Mouse (Mus musculus) embryonic facial prominence, embryonic 11.5 days (tissue): ENCODE measurements around the gene Qsox1. TPM values are rescaled to one million over a fixed set of nuclear protein-coding genes. Genes with fewer than 3 reads are reported as not detected.
A peak's percentile ranks its signal among the peaks of the same experiment; 100 is the strongest.

Source experiments
- ATAC-seq: fragments of 200-750 bp; cut with Nextera tagmentation; replicated peaks from 2 replicates; pipeline ENCODE4 v1.8.0; 2017; ENCODE audit warnings: low read depth; ENCODE audit not compliant: insufficient number of reproducible peaks, low FRiP score, low TSS enrichment
- DNase-seq: peaks from one replicate; pipeline ENCODE4 v3.0.0-alpha.2; 2015; ENCODE audit warnings: low spot score
- H3K27ac ChIP-seq: fragments of 300-500 bp; sonication (generic); replicated peaks from 2 replicates; pipeline ENCODE4 v1.5.1; 2014; ENCODE audit warnings: mild to moderate bottlenecking, low read depth, low read length, control low read depth
- H3K27me3 ChIP-seq: fragments of 300-500 bp; sonication (generic); 2 replicates; pipeline ENCODE4 v1.6.1; 2014; ENCODE audit warnings: mild to moderate bottlenecking, low read length, moderate library complexity, mixed read lengths; ENCODE audit not compliant: control insufficient read depth, insufficient read depth
- H3K36me3 ChIP-seq: fragments of 300-500 bp; sonication (generic); replicated peaks from 2 replicates; pipeline ENCODE4 v1.6.1; 2014; ENCODE audit warnings: low read depth, mild to moderate bottlenecking, low read length, moderate library complexity, mixed read lengths; ENCODE audit not compliant: control insufficient read depth, insufficient read depth
- H3K4me1 ChIP-seq: fragments of 300-500 bp; sonication (generic); 2 replicates; pipeline ENCODE4 v1.6.1; 2014; ENCODE audit warnings: low read length, mixed read lengths; ENCODE audit not compliant: control insufficient read depth, insufficient read depth
- H3K4me2 ChIP-seq: fragments of 300-500 bp; sonication (generic); 2 replicates; pipeline ENCODE4 v1.6.1; 2014; ENCODE audit warnings: low read depth, mild to moderate bottlenecking, control low read depth, low read length, moderate library complexity
- H3K4me3 ChIP-seq: fragments of 300-500 bp; sonication (generic); 2 replicates; pipeline ENCODE4 v1.5.1; 2014; ENCODE audit warnings: low read depth, low read length, control low read depth
- H3K9ac ChIP-seq: fragments of 300-500 bp; sonication (generic); replicated peaks from 2 replicates; pipeline ENCODE4 v1.6.1; 2014; ENCODE audit warnings: mild to moderate bottlenecking, control low read depth, low read length
- H3K9me3 ChIP-seq: fragments of 300-500 bp; sonication (generic); replicated peaks from 2 replicates; pipeline ENCODE4 v1.6.1; 2016; ENCODE audit warnings: mild to moderate bottlenecking, low read length, inconsistent platforms, mixed read lengths; ENCODE audit not compliant: control insufficient read depth
- WGBS: fragments of 180-500 bp; shearing (Covaris S2); extraction: QIAGEN DNeasy Blood & Tissue Kit; methylation state at CpG from one replicate; pipeline ENCODE4 v1.1.7; 2014; 5-methylcytosine and 5-hydroxymethylcytosine counted together
- polyA plus RNA-seq: library from polyadenylated mRNA; unstranded; fragments of >200 nt; fragmentation: Nextera tagmentation; extraction: Ambion mirVana; gene quantifications from 2 replicates; pipeline ENCODE4 v1.2.1, GENCODE M21; 2014

Qsox1 gene
- polyA plus RNA-seq, 1 experiment from 2014 or later: 6.8 TPM

DNA sequence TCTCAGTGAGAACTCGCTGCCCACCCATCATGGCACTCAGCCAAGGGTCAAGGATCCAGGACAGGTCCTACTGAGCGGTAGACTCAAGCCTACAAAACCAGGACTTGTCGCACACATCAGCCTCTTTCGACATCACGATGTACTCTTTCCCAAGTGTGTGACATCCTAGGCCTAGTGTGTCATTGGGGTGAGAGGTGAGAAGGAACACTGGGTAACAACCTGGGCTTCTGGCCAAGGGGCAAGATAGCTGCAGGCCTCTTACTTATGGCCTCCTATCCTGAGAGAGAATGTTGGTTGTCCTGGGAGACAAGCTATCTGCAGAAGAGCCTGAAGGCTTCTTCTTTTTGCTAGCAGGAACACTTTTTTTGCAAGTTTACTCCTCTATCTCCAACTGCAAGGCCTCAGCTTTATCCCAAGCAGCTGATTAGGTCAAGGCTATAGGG is 16.9 kb downstream of the Qsox1 start:
- no peaks in the 10 kb centered on the region for H3K9me3 ChIP-seq
- ATAC-seq: no peak
- H3K4me1 ChIP-seq: no peaks in the 10 kb centered on the region
- no peak for DNase-seq
- WGBS: 97% methylated on average over 5 of the region's 5 CpGs
- H3K36me3 ChIP-seq: no peaks in the 10 kb centered on the region; the same call in 1 of the 2 replicates
- H3K4me3 ChIP-seq: no peak overlapping the region
- H3K27me3 ChIP-seq: no peaks in the 10 kb centered on the region
- no peak overlapping the region for H3K4me2 ChIP-seq
- H3K27ac ChIP-seq: no peak overlapping the region
- H3K9ac ChIP-seq: no peak overlapping the region

DNA sequence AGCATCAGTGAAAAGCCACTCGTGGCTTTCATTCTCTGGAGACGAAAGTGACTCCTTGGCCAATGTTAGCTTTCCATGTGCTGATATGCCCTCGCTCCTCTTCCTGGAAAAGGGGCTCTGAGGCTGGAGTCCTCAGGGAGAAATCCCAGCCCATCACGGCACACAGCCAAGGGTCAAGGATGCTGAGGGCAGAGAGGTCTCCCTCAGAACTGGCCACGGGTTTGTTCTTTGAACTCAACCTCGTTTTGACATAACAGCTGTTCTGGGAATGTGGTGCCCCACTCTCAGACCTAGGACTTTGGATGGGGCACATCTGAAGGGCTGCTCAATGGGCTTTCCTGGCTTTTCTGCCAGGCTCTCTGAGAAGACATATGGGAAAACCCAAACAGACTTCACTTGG is 17.8 kb downstream of the Qsox1 start:
- DNase-seq (no peak), ATAC-seq (no peak)
- H3K4me1 ChIP-seq: no peaks in the 10 kb centered on the region
- H3K27me3 ChIP-seq: no peaks in the 10 kb centered on the region
- no peaks in the 10 kb centered on the region for H3K9me3 ChIP-seq
- 81% methylated on average over 6 of the region's 6 CpGs for WGBS
- H3K36me3 ChIP-seq: no peaks in the 10 kb centered on the region; the same call in 1 of the 2 replicates
- H3K4me2 ChIP-seq: no peak overlapping the region
- no peak overlapping the region for H3K4me3 ChIP-seq
- H3K27ac ChIP-seq: no peak overlapping the region
- H3K9ac ChIP-seq: no peak overlapping the region

DNA sequence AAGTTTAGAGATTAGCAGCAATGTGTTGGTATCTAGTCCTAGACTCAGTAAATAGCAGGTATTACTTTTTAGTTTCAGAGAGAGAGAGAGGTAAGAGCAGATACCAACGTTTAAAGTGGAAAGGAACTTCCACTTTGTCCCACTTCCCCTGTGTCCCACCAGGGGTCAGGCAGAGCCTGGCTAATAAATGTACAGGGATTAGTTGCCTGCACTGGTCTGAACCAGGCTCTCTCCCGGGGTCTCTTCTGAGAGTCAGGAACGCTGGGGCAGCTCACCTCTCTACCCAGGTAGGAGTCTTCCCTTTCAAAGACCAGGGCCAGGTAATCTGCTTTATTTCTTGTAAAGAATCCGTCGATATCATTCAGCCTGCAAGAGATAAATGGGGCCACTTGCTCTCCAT is 20.8 kb downstream of the Qsox1 start:
- no peak for DNase-seq
- WGBS: 74% methylated on average over 5 of the region's 5 CpGs
- no peak overlapping the region for H3K9ac ChIP-seq

DNA sequence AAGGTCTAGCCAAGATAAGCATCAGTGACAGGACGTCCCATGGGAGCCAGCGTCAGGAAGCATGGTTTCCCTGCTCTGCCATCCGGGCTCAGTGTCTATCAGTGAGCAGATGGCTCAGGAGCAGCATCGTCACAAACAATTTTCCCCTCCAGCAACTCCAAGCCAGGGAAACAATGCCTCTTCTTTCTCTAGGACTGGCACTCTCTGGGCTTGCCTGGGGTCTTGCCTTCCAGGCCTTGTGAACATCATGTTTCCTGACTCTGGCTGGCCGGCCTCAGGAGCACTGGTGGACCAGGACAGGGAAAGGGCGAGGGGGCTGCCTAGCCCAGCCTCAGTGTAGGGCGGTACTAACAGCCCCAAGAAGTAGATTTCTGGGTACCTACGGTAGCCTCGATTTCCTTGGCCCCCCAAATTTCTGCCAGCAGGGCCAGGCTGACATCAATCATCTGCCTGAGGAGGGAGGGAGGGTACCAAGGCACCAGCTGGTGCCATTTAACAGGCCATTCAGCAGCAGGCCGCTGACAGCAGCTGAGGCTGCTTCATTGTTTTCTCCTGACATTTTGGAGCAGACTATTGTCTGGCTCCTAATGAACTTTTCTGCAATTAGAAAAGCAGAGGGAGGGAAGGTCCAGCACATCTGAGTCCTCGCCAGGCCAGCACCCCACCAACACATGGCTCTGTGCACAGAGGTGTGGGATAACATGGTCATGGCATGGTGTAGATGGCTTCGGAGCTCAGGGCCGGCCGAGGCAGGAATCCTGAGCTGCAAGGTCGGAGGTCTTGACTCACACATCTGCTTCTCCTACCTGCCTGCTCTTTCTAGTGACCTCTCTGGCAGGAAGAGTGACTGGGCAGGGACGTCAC is 22.3 kb downstream of the Qsox1 start:
- 60% methylated on average over 16 of the region's 16 CpGs for WGBS
- H3K27ac ChIP-seq: no peak overlapping the region
- H3K4me3 ChIP-seq: no peak overlapping the region
- H3K9me3 ChIP-seq: no peaks in the 10 kb centered on the region
- no peaks in the 10 kb centered on the region for H3K4me1 ChIP-seq
- no peaks in the 10 kb centered on the region; the same call in 1 of the 2 replicates for H3K36me3 ChIP-seq
- DNase-seq (no peak), ATAC-seq (peak; percentile 57; the same call in 1 of the 2 replicates)
- H3K9ac ChIP-seq: no peak overlapping the region
- H3K27me3 ChIP-seq: no peaks in the 10 kb centered on the region
- no peak overlapping the region for H3K4me2 ChIP-seq

More for the DNA sequence above, 20.8 kb downstream of the Qsox1 start:
- Histone ChIP-seq H3K27me3 (no peaks in the 10 kb centered on the region), H3K4me2 (no peak overlapping the region), H3K9me3 (no peaks in the 10 kb centered on the region), H3K36me3 (no peaks in the 10 kb centered on the region; the same call in 1 of the 2 replicates), H3K4me1 (no peaks in the 10 kb centered on the region), H3K27ac (no peak overlapping the region), H3K4me3 (no peak overlapping the region)
- ATAC-seq: no peak

DNA sequence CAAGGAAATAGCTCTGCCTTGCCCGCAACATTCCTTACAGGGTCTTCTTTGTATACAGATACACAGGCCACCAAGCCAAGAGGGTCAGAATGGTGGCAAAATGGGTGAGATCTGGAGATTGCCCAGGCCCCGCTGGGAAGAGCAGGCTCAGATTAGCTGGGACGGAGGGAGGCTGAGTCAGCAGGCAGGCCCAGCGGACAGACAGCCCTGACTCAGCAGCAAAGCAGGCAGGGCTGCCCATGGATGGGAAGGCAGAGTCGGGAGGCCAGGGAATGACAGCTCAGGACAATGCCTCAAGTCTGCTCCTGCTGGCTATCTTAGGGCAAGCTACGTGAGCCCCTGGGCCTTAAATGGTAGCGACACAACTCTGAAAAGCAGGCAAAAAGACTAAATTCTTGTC is 26.8 kb downstream of the Qsox1 start:
- no peak overlapping the region for H3K27ac ChIP-seq
- 59% methylated on average over 7 of the region's 7 CpGs for WGBS
- H3K36me3 ChIP-seq: no peaks in the 10 kb centered on the region
- no peak for DNase-seq
- H3K9ac ChIP-seq: no peak overlapping the region
- H3K4me3 ChIP-seq: no peak overlapping the region
- H3K4me1 ChIP-seq: no peaks in the 10 kb centered on the region
- H3K4me2 ChIP-seq: no peak overlapping the region
- H3K27me3 ChIP-seq: no peaks in the 10 kb centered on the region
- no peak for ATAC-seq
- H3K9me3 ChIP-seq: no peaks in the 10 kb centered on the region

DNA sequence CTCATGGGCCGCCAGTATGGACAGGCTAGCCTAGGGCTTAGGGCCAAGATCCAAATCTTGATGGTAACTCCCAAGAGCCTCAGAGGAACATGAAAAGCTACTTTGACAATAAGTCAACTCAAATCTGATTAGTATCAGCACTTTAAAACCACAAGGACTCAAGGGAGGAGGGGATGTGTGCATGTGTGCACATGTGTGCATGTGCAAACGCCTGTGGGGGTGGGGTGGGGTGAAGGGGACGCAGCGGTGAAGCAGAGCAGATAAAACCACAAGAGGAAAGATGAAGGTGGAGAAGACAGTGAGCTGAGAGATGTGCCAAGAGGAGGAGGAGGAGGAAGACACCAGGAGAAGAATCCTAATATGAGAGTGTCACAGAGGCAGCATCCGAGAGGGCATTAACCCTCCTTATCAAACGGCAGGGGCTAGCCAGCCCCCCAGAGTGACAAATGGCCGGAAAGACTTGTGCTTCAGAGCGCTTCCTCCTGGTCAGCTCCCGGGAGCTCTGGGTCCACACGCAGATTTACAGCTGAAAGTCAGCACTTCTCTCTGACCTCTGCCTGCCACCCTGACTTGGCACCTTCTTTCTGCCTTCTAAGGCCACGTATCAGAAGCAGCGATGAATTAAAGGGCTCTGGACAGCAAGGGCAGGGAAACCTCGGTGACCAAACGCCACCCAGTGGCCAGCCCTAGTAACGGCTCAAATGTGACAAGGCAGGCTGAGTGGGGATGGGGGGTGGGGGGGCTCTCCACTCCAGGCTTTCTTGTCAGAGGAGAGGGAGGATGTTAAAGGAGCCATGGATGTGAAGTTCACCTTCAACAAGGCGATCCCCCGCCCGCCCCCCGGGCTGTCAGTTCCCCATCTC is 28.1 kb downstream of the Qsox1 start:
- no peak overlapping the region for H3K4me2 ChIP-seq
- no peaks in the 10 kb centered on the region for H3K4me1 ChIP-seq
- H3K4me3 ChIP-seq: no peak overlapping the region
- WGBS: 35% methylated on average over 19 of the region's 19 CpGs
- peak; percentile 76 for DNase-seq
- no peaks in the 10 kb centered on the region for H3K36me3 ChIP-seq
- H3K27ac ChIP-seq: no peak overlapping the region
- no peaks in the 10 kb centered on the region for H3K27me3 ChIP-seq
- no peak for ATAC-seq
- H3K9ac ChIP-seq: no peak overlapping the region
- no peaks in the 10 kb centered on the region for H3K9me3 ChIP-seq

DNA sequence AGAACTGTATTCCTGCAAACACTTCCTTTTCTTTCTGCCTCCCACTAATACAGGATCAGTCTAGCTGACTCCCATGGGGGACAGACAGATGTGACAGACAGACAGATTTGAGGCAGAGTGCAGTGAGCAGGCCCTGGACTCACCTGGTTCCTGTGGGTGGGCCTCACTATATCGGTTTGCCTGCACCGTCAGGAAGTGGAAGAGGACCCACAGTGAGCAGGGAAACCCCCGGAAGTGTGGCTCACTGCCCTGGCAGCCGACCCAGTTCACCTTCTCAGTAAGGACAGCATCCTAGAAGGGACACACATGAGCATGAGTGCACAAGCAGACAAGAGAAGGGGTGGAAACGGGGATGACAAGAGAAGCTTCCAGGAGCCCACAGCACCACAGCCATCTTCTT is 30.3 kb downstream of the Qsox1 start:
- no peak overlapping the region for H3K27ac ChIP-seq
- no peak overlapping the region for H3K4me3 ChIP-seq
- no peak overlapping the region for H3K9ac ChIP-seq
- H3K4me1 ChIP-seq: no peaks in the 10 kb centered on the region
- ATAC-seq (no peak), DNase-seq (no peak)
- H3K27me3 ChIP-seq: no peaks in the 10 kb centered on the region
- no peaks in the 10 kb centered on the region for H3K36me3 ChIP-seq
- no peak overlapping the region for H3K4me2 ChIP-seq
- WGBS: 71% methylated on average over 5 of the region's 5 CpGs
- H3K9me3 ChIP-seq: no peaks in the 10 kb centered on the region
